Mouse (Mus musculus) cerebellum, postnatal 14 days (tissue): ENCODE measurements around the gene Zdhhc18.
"Not testable (repeated sequence)": the region's sequence is repeated elsewhere in the genome, so short reads cannot be mapped to it uniquely, and the experiment has no call there.

Source experiments
- DNase-seq, 2 experiments: peaks; one replicate each; pipeline ENCODE4 v3.0.0; 2021; ENCODE audit warnings: mixed read lengths in 2 of 2

Gene Zdhhc18

DNA sequence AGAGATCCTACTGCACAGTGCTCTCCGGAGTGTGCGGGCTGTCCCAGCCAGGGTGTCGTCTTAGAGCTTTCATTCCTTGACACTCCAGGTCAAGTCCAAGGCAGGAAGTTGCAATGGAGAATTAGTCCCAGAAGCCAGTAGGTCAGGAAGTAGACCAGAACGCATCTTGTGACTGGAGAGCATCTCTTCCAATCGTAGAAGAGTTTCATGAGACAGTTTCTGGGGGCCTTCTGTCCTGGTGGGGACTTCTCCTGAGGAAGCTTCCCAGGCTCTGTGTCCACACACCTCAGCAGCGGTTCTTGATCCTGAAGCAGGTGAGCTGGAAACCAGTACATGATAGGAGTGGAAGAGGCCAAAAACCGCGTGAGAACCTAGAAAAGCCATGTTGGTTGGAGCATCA is 12.5 kb upstream of the Zdhhc18 start:
- DNase-seq: no peak

DNA sequence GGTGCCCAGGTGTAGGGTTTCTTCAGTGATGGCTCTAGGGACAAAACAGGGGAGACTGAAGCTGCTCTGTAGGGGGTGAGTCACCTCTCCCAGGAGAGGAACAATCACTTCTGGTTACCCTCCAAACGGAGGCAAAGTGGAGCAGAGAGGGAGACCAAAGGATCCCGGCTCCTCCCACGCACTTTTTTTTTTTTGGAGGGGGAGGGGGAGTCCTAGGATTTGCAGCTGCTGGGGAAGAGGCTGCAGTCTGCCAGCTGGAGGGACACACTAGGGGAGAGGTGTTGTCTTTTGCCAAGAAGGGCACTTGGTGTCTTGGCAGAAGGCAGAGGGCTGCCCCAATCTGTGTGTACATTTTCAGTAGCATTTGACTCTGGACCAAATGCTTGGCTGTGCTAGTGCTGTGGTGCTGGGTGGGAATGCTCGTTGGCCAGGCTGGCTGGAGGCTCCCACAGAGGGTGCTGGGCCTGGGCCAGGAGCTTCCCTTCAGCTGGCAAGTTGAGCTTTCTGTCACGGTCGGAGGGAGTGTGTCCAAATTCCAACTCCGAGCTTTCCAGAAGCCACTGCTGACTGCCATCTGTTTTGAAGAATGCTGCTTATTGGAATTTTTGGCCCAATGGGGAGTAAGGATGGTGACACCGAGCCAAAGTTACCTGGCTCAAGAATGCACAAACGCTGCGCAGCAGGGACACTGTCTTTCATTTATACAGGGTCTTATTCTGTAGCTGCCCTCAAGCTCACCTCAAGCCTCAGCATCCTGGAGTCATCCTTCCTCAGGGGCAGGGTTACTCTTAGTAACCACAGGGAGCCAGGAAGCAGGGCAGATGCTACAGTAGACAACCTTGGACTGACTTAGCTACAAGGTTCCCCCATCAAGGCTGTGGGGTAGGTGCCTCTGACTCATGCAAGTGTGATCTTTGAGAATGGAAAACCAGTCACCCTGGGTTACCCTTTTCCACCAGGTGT is 10.5 kb upstream of the Zdhhc18 start:
- DNase-seq: peak; percentile 99

DNA sequence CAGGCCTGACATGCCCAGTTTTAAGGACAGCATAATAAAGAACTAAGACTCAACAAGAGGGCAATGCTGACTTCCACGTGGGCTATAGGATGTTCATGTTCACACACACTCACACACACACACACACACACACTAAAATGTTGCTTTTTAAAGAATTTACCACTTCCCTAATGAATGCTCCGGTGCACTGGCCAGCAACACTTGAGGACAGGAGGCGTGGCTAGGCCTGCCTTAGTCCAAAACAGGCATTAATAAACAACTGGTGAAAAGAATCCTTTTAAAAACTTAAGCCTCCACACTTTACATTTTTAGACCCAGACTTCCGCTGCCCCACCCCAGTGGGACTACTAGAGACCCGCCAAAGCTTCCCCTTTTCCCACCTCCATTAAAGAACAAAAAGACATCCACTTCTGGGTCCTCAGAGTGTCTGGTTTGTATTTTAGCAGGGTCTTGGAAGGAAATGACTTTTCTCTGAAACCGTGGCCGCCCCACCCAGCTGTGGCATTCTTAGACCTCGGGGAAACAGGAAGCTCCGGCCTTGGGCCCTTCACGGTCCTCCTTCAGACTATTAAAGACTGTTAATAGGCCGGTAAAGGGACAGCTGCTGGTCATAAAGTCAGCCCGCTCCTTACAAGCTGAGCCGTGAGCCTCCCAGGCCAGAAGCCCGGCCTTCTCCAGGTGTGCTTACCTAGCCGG is 9.7 kb upstream of the Zdhhc18 start:
- no peak for DNase-seq

DNA sequence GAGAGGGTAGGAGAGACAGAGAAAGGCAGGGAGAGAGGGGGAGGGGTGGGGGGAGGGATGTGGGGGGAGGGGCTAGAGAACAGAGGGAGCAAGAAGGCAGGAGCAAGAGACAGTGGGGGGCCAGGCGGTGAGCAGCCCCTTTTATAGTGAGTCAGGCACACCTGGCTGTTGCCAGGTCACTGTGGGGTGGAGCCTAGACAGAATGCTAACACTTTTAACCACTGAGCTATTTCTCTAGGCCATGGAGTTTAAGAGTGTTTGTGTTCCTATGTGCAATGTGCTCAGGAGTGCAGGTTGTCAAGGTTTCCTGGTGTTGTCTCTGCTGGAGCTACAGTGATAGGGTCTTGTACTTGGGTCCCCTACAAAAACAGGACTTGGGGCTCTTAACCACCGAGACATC is 8.8 kb upstream of the Zdhhc18 start:
- DNase-seq: no peak

DNA sequence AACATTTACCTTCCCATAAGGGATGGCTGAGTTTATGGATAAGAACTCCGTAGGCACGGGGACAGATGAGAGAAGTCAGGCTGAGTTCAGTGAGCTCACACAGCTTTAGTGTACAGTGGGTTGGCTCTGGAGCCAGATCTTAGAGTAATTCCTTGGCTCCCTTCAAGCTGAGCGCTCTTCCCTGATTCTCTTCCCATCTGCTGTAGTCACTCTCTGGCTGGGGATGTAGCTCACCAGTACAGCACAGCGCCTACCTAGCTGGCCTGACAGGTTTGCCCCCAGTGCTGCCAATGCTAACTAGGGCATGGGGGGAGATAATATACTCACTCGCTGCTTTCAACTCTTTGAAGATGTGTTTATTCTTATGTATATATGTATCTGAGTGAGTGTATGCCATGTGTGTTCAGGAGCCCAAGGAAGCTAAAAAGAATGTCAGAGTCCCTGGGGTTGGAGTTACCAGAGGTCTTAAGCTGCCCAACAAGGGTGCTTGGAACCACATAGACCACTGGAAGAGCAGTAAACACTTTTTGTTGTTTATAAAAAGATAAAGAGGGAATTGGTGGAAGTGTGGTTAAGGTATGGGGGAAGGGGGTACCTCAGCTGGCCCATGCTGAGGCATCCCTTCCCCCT is 8.0 kb upstream of the Zdhhc18 start:
- peak in 1 of 2 experiments; percentile 57 for DNase-seq

DNA sequence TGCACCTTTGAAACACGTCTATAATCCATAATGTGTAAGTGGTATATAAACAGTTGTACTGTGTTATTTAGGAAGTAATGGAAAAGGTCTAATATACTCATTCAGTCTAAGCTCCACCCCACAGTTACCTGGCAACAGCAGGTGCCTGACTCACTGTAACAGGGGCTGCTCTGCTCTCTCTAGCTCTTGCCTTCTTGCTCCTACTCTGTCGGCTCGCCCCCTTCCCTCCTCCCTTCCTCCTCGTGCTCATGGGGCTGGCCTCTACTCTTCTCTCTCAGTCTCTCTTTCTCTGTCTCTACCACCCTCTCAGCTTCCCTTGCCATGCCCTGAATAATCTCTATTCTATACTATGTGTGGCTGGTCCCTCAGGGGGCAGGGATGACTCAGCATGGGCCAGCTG is 7.0 kb upstream of the Zdhhc18 start:
- DNase-seq: no peak

DNA sequence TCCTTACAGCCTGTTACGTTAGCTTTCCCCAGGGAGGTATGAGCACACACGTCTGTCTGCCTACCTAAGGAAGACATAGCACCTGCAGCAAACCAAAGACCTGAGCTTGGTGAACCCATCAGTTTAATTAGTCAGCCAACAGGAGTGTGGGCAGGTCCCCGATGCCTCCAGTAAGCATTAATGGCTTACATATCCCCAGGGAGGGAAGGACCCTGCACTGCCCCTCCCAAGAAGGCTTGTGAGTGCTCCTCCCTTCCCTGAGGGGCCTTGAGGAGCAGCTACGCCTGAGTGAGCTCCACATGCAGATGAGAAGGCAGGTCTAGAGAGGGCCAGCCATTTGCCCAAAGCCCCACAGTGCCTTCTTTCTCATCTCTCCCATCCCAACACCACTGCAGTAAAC is 6.3 kb upstream of the Zdhhc18 start:
- no peak for DNase-seq

DNA sequence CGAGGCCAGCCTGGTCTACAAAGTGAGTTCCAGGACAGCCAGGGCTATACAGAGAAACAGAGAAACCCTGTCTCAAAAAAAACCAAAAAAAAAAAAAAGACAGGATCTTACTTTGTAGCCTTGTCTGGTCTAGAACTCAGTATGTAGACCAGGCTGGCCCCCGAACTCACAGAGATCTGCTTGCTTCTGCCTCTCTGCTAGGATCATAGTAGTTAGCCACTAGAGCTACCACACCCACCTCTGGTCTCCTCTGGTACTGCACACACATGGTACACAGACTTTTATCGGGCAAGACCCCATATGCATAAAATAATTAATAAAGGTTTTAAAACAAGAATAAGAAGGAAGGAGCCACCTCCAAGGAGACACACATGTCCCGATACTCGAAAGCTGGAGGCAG is 4.1 kb upstream of the Zdhhc18 start:
- not testable (repeated sequence) for DNase-seq

DNA sequence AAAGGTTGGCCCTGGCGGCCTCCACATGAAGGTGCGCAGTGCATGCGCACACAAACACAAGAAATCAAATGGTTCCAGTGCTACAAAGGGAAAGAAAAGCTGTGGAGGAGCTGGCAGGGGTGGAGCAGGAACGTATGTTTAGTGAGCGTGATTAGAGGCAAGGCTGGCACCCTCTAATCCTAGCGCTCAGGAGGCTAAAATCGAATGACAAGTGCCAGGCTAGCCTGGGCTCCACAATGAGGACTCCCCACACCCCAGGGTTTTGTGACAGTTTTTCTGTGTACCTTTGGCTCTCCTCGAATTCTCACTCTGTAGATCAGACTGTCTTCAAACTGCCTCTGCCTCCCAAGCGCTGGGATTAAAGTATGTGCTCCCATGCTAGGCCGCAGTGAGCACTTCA is 2.8 kb upstream of the Zdhhc18 start:
- DNase-seq: no peak

DNA sequence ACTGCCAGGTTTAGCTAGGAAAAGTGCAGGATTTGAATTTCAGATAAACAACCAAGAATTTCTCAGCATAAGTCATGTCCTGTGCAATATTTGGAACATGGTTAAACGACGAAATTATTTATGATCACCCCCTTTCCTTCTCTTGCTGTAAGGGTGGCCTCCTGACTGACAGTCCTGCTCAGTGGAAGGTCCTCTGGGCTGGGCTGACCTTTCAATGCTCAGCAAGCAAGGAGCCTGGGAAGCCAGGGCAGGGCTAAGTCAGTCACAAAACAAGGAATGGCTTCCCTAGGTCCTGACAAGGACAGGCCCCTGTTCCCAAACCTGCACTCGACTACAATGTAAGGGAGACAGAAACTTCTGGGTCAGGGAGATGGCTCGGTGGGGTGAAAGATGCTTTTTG is 2.0 kb upstream of the Zdhhc18 start:
- no peak for DNase-seq

DNA sequence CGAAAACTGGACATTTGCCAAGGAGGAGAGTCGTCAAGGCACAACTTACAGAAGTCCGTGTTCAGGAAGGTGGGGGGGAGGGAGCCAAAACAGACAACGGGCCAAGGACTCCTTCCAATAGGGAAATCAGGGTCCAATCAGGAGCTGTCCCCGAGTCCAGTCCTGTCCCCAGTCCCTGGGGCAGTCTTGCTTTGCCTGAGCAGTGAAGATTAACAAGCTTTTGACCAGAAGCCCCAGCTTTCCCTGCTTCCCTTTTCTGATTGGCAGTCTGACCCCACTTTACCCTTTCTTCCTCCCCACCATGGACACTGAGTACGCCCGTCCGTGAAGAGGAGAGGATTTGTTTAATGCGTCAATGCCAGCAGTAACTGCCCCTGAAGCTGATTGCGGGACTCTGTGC is 1.5 kb upstream of the Zdhhc18 start:
- DNase-seq: no peak

DNA sequence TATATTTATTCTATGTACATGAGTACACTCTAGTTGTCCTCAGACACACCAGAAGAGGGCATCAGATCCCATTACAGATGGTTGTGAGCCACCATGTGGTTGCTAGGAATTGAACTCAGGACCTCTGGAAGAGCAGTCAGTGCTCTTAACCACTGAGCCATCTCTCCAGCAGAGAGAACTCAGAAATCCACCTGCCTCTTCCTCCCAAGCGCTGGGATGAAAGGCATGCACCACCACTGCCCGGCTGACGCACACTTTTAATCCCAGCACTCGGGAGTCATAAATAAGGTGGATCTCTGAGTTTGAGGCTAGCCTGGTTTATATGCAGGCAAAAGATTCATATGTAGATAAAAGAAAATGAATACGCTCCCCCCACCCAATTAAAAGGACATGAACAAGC is 490 bp downstream of the Zdhhc18 start:
- not testable (repeated sequence) for DNase-seq

DNA sequence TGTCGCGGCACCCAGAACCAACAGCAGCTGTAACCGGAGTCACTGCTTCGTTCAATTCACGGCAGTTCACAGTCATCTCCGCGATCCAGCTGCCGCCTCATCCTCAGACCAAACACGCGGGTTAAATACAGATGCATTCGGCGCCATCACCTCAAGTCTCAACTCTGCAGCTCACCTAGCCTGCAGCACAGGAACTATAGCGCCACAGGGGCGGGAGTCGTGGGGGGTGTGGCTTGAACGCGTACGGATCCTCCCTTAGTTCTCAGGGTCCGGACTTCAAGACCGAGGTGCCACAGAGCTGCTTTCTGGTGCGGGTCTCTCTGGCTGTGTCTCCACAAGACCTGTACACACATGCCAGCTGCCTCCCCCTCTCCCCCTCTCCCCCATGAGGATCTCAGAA is 4.3 kb downstream of the Zdhhc18 start:
- DNase-seq: no peak

DNA sequence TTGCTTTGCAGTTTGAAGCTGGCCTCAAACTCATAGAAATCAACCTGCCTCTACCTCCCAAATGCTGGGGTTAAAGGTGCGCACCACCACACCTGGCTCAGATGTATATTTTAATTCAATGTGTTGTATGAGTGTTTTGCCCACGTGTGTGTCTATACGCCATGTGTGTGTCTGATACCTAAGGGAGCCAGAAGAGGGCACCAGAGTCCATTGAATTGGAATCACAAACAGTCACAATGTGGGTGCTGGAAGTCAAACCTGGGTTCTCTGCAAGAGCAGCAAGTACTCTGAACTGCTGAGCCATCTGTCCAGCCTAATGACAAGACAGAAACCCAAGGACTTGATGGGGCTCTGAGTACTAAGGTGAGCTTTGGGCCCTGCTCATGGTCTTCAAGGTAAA is 4.8 kb downstream of the Zdhhc18 start:
- DNase-seq: no peak

DNA sequence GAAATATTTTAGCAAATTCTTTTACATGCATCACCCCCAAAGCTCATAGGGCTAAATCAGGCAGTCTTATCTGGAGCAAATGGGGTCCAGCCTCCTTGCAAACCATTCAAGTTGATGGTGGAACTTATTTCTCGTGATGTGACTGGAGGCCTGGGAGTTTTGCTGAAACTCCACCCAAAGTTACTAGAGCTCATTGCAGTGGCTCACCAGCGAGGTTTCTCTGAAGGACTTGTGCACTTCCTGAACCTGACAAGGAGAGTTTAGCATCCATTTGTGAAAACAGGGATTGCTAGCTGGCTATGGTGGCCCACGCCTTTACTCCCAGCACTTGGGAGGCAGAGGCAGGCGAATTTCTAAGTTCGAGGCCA is 15.9 kb downstream of the Zdhhc18 start:
- no peak for DNase-seq

DNA sequence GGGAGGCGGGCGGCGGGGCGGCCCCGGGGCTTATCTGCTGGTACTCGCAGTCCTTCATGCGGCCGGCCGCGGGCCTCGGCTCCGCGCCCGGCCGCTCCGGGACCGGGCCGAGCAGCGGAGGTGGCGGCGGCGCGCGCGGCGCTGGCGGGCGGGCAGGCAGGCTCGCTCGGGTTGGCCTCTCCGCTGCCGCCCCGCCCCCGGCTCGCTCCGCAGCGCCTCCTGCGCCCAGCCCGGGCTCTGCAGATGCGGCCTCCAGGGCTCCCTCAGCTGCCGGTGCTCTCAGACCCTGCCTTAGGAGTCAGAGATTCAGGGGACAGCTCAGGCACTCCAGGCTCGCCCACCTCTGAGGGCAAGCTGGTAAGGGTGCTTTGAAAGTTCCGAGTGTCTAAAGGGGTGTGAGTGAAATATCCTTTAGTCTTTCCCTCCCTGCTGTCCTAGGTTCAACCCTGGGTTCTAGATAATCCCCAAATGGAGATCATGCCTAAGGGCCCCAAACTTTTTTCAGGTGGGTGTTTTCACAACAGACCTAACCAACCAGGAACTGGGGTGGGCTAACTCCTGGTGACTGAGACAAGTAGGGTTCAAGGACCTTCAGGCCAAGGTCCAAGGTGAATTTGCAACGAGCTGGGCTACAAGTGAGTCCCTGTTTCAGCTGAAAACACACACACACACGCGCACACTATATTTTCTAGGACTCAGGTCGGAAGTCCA is 16.5 kb downstream of the Zdhhc18 start:
- peak; percentile 92 to 93 for DNase-seq

DNA sequence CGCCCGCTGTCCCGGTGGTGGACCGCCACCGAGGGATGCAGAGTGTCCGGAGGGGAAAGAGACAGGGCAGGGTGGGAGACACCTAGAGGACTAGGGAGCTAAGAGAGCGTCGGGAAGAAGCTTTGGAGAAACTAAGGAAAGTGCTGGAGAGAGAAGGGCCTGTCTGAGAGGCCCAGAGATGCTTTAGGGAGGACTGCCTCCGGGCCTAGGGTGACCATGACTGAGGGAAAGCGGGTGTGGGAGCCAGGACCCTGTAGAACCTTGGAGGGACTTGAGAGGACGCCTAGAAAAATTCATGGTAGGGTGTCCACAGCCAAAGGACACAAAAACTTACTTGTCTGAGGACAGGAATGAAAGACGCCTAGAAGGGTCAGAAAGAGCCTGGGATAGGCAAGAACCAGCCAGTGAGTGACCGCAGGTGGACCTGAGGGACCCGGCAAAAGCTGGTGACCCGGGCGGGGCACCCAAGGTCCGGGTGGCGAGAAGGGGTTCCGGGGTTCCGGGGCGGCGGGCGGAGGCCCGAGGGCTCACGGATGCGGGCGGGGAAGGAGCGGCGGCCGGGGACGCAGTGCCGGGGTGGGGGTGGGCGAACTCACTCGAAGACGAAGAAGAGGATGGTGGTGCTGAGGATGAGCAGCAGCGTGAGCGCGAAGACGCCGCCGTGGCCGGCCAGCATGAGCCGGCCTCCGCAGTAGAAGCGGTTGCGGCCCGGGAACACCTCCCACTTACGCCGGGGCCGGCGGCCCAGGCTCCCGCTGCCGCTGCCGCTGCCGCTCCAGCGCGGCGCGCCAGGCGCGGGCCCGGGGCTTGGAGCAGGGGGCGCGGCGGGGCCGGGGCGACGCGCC is 17.2 kb downstream of the Zdhhc18 start:
- no peak for DNase-seq

DNA sequence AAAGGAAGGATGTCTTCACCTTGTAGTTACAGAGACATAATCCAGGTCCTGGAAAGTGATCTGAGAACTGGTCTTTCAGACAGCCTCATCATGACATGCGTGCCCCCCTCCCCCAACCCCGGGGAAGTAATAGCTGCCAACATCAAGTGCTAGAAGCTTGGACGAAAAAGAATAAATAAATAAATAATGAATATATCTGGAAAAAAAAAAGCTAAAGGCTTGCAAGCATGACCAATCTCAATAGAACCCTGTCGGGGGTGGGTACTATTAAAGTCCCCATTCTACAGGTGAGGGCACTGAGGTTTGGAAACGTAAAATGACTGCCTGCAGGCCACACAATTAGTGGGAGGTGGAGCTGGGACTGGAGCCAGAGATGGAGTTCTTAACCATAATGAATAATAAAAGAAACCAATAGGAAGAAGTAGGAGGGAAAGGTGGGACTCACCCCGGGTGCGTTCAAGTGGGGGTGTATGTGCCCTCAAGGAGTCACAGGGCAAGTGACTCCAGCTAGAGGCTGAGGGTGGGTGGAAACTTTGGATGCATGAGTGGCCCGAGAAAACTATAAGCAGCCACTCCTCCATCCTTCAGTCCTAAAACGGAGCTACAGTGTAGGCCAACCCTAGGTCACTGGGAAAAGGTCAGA is 18.1 kb downstream of the Zdhhc18 start:
- peak in 1 of 2 experiments; percentile 45 for DNase-seq

DNA sequence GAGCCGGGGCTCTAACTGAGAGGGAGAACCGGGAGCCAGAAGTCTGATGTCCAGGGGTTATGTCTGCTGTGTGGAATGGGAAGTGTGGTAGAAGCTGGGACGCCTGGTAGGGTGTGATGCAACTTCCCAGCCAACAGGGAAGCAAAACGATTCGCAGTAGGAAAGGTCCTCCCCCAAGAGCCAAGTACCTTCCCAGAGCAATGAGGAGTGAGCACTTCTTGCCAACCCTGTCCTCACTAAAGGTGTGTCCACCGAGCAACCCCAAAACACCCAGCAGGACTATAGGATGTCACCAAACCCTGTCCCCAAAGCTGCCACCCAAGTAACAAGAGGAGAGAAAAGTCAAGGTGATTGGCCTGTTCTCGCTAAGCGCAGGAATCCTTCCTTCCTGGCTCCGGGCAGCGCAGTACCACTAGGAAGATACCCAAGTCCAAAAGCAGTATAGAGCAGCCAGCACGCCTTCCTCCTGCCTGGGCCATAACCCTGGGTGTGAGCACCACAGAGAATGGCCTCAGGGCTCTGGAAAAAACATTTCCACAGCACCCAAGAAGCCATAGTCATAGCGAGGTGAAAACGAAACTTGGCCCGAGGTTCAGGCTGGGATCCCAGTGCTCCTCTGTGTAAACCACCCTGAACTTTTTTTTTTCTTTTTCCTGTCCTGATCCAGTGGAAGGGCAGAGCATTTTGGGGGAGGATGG is 18.7 kb downstream of the Zdhhc18 start:
- DNase-seq: no peak

DNA sequence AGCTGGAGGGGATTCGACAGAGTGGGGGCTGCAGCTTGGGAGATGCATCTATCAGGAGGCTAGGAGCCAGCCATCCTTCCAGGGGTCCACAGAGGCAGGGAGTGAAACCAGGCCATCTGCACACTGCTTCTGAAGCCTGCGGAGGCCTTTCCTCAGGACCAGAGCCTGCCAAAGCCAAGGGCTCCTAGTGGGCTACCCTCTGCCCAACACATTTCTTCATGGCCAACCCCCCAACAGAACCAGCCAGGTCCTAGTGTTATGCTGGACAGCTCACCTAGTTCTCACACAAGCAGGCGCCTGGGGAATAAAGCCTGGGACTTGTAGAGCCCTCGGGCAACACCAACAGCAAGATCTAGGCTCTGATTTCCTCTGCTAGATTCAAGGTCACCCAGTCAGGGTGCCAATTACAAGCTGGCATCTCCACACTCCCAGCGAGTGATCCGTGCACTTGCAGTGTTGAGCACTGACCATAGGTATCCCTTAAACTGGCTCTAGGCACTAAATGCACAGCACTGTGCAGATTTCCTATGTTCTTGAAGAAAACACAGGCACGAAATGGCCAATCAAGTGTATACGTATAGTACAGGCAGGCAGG is 19.5 kb downstream of the Zdhhc18 start:
- DNase-seq: peak; percentile 80 to 81

DNA sequence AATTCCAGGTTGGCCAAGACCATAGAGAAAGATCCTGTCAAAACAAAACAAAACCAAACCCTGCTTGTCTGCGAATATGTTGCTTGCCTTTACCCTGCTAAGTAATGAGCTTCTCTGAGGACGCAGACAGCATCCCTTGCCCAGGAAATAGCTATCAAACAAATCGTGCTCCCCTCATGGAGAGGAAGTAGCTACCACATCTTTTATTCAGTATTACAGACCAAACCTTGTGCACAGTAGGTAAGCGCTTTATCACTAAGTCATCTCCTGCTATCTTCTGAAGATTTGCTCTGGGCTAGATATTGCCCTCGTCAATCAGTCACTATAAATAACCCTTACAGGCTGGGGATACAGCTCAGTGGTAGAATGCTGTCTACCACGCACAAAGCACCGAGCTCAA is 20.8 kb downstream of the Zdhhc18 start:
- no peak for DNase-seq
